8 mouse cellular contexts compared by ENCODE assay signal in genomic region chr19:22303021-22303951, GRCm38 (mm10).
DNase-seq lines count a peak whose midpoint lies in the region; ATAC-seq and TF ChIP-seq lines count a peak whose summit lies in the region.
"Had no signal": no experiment of that assay in that cellular context is flagged by ENCODE, and none has a peak within 500 bp of the region (broad histone marks: within the 10 kb centered on the region; RNA-seq: fewer than 3 reads in every experiment).

No protein-coding gene starts in this region.

- no peak overlapping the region for H3K27ac ChIP-seq in lung, postnatal 0 days (ENCODE audit: low read length)
- no peak overlapping the region for H3K27ac ChIP-seq in embryonic facial prominence, embryonic 14.5 days (replicated peaks; ENCODE audit: low read depth, low read length)

- no peaks in the 10 kb centered on the region for H3K27me3 ChIP-seq in lung, postnatal 0 days (replicated peaks; ENCODE audit: insufficient read depth, low read length)
- no peaks in the 10 kb centered on the region for H3K27me3 ChIP-seq in embryonic facial prominence, embryonic 14.5 days (replicated peaks; ENCODE audit: control insufficient read depth, insufficient read depth, low read length)

- no peak overlapping the region for H3K4me2 ChIP-seq in lung, postnatal 0 days (replicated peaks; ENCODE audit: low read depth, low read length)
- H3K4me2 ChIP-seq in embryonic facial prominence, embryonic 14.5 days (ENCODE audit: low read depth, low read length): peak overlapping the region; percentile 53; the same call in 1 of the 2 replicates

- no peak for ATAC-seq in lung, postnatal 0 days
- no peak for ATAC-seq in embryonic facial prominence, embryonic 14.5 days (ENCODE audit: low read depth)
- ATAC-seq: Patski had no signal

- 38% methylated on average over 17 of the region's 17 CpGs for WGBS in lung, postnatal 0 days
- WGBS in embryonic facial prominence, embryonic 14.5 days: 27% methylated on average over 17 of the region's 17 CpGs

- no peak overlapping the region for H3K4me3 ChIP-seq in lung, postnatal 0 days (ENCODE audit: low read depth, low read length)
- no peak overlapping the region for H3K4me3 ChIP-seq in embryonic facial prominence, embryonic 14.5 days (ENCODE audit: low read depth, low read length)

- peak; percentile 4 for DNase-seq in lung, postnatal 0 days (ENCODE audit: low spot score)
- no peak for DNase-seq in lung, postnatal 25 days (ENCODE audit: low spot score)
- DNase-seq in embryonic facial prominence, embryonic 14.5 days (ENCODE audit: low spot score): no peak
- peak; percentile 17 for DNase-seq in mesoderm, embryonic 11.5 days (ENCODE audit: low read depth, low spot score)
- DNase-seq in yolk sac, embryonic 10.5 days (ENCODE audit: low spot score): peak; percentile 2
- no peak for DNase-seq in spleen, postnatal 14 days (ENCODE audit: low spot score in 2 of 2)
- DNase-seq in Muller cell, postnatal 12 days (ENCODE audit: inconsistent ontology term): no peak

- TF ChIP-seq CTCF in lung, postnatal 0 days (IDR thresholded peaks at IDR 0.05): no peak

- H3K4me1 ChIP-seq in lung, postnatal 0 days (ENCODE audit: insufficient read depth, low read depth, low read length): no peaks in the 10 kb centered on the region
- no peaks in the 10 kb centered on the region for H3K4me1 ChIP-seq in embryonic facial prominence, embryonic 14.5 days (ENCODE audit: control insufficient read depth, insufficient read depth, low read length)

- no peak for TF ChIP-seq EP300 in lung, postnatal 0 days (IDR thresholded peaks at IDR 0.05)

- H3K9ac ChIP-seq in lung, postnatal 0 days (replicated peaks; ENCODE audit: low read depth): no peak overlapping the region
- no peak overlapping the region for H3K9ac ChIP-seq in embryonic facial prominence, embryonic 14.5 days (ENCODE audit: low read depth, low read length)

- H3K36me3 ChIP-seq in lung, postnatal 0 days (ENCODE audit: insufficient read depth, low read length): no peaks in the 10 kb centered on the region
- H3K36me3 ChIP-seq in embryonic facial prominence, embryonic 14.5 days (ENCODE audit: control insufficient read depth, insufficient read depth, low read length): no peaks in the 10 kb centered on the region

- no peaks in the 10 kb centered on the region for H3K9me3 ChIP-seq in lung, postnatal 0 days (ENCODE audit: low read length)
- H3K9me3 ChIP-seq in embryonic facial prominence, embryonic 14.5 days (ENCODE audit: control insufficient read depth, low read length): no peaks in the 10 kb centered on the region

Comparison
In these comparisons a context has a peak if more than half of its experiments do, and no peak if none do; other contexts are left out.
1. DNase-seq: peak in lung, postnatal 0 days (single experiment), mesoderm, embryonic 11.5 days (single experiment) and yolk sac, embryonic 10.5 days (single experiment); none in lung, postnatal 25 days (single experiment), embryonic facial prominence, embryonic 14.5 days (single experiment), spleen, postnatal 14 days (0 of 2) and Muller cell, postnatal 12 days (single experiment).